Mouse (Mus musculus) hindbrain, embryonic 13.5 days (tissue): ENCODE results near the gene Agmat. TPM values are rescaled to one million over a fixed set of nuclear protein-coding genes. Genes with fewer than 3 reads are reported as not detected.

Source experiments
- ATAC-seq: fragments of 200-750 bp; cut with Nextera tagmentation; 2 replicates; pipeline ENCODE4 v1.8.0; 2017; ENCODE audit warnings: moderate TSS enrichment; ENCODE audit not compliant: low FRiP score
- H3K27ac ChIP-seq: fragments of 300-500 bp; sonication (generic); 2 replicates; pipeline ENCODE4 v1.5.1; 2015; ENCODE audit warnings: inconsistent platforms, mild to moderate bottlenecking, moderate library complexity
- H3K27me3 ChIP-seq: fragments of 300-500 bp; sonication (generic); 2 replicates; pipeline ENCODE4 v1.6.1; 2015; ENCODE audit warnings: mild to moderate bottlenecking, inconsistent platforms
- H3K36me3 ChIP-seq: fragments of 300-500 bp; sonication (generic); 2 replicates; pipeline ENCODE4 v1.6.1; 2015; ENCODE audit warnings: mild to moderate bottlenecking, inconsistent platforms
- H3K4me1 ChIP-seq: fragments of 300-500 bp; sonication (generic); replicated peaks from 2 replicates; pipeline ENCODE4 v1.6.1; 2015; ENCODE audit warnings: inconsistent platforms
- H3K4me2 ChIP-seq: fragments of 300-500 bp; sonication (generic); 2 replicates; pipeline ENCODE4 v1.6.1; 2015; ENCODE audit warnings: inconsistent platforms, mild to moderate bottlenecking, moderate library complexity
- H3K4me3 ChIP-seq: fragments of 300-500 bp; sonication (generic); 2 replicates; pipeline ENCODE4 v1.5.1; 2015; ENCODE audit warnings: mild to moderate bottlenecking, inconsistent platforms
- H3K9ac ChIP-seq: fragments of 300-500 bp; sonication (generic); 2 replicates; pipeline ENCODE4 v1.6.1; 2015; ENCODE audit warnings: mild to moderate bottlenecking, inconsistent platforms
- H3K9me3 ChIP-seq: fragments of 300-500 bp; sonication (generic); 2 replicates; pipeline ENCODE4 v1.6.1; 2016; ENCODE audit warnings: inconsistent platforms
- WGBS: fragments of 180-500 bp; shearing (Covaris S2); methylation state at CpG from one replicate; pipeline ENCODE4 v1.1.7; 2015; 5-methylcytosine and 5-hydroxymethylcytosine counted together
- polyA plus RNA-seq: library from polyadenylated mRNA; unstranded; fragments of >200 nt; fragmentation: Nextera tagmentation; extraction: Ambion mirVana; gene quantifications from 2 replicates; pipeline ENCODE4 v1.2.1, GENCODE M21; 2015

Gene Agmat
- polyA plus RNA-seq, 1 experiment from 2014 or later, result not detected

DNA sequence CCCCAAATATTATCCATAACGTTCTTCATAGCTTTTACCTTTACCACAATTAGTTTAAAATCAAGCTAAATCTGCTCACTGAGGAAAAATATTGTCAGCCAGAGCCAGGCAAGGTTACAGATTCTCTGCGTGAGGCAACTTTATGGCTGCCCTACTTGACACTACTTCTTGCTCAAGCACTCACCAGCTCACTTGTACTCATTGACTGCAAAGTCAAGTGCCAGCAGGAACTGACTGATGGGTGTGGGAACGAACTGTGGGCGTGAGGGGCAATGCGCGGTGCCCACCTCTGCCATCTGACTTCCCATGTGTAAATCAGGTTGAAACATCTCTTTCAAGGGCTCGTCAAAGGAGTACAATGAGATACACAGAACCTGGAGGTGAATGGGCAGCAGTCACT is 41.0 kb downstream of the Agmat start:
- no peak overlapping the region for H3K9ac ChIP-seq
- H3K27ac ChIP-seq, result no peak overlapping the region
- peaks cover 43% of the 10 kb centered on the region for H3K36me3 ChIP-seq
- H3K27me3 ChIP-seq, result no peaks in the 10 kb centered on the region
- 92% methylated on average over 7 of the region's 7 CpGs for WGBS
- ATAC-seq, result no peak
- no peak overlapping the region for H3K4me2 ChIP-seq
- H3K4me3 ChIP-seq, result no peak overlapping the region
- H3K4me1 ChIP-seq, result peaks cover 11% of the 10 kb centered on the region
- H3K9me3 ChIP-seq, result no peaks in the 10 kb centered on the region

- Histone ChIP-seq H3K27ac (peak overlapping the region; percentile 89), H3K36me3 (peaks cover 21% of the 10 kb centered on the region), H3K4me1 (peaks cover 20% of the 10 kb centered on the region), H3K9me3 (no peaks in the 10 kb centered on the region), H3K27me3 (no peaks in the 10 kb centered on the region), H3K4me2 (peak overlapping the region; percentile 85), H3K9ac (peak overlapping the region; percentile 95), H3K4me3 (peak overlapping the region; percentile 94)
- ATAC-seq, result no peak
- 54% methylated on average over 3 of the region's 3 CpGs for WGBS
These were observed 43.2 kb downstream of the Agmat start for GRCm38 (mm10) chr4:141789564-141790218.

GRCm38 (mm10) chr4:141790524-141790990 is 44.1 kb downstream of the Agmat start, which contains the start of gene Dnajc16:
Dnajc16 (minus strand) TSS chr4:141790931.
- Histone ChIP-seq H3K27me3 (no peaks in the 10 kb centered on the region), H3K4me3 (peak within 1 kb of the TSS; percentile 94), H3K9me3 (no peaks in the 10 kb centered on the region), H3K27ac (peak within 1 kb of the TSS; percentile 89), H3K9ac (peak within 1 kb of the TSS; percentile 95), H3K4me2 (peak within 1 kb of the TSS; percentile 85), H3K36me3 (peaks cover 13% of the 10 kb centered on the region), H3K4me1 (peaks cover 28% of the 10 kb centered on the region)
- peak; percentile 94 for ATAC-seq
- under 1% methylated on average over 41 of the region's 42 CpGs for WGBS

GRCm38 (mm10) chr4:141791486-141791885 is 45.0 kb downstream of the Agmat start:
- no peaks in the 10 kb centered on the region for H3K27me3 ChIP-seq
- peaks cover 34% of the 10 kb centered on the region for H3K4me1 ChIP-seq
- ATAC-seq, result no peak
- H3K9me3 ChIP-seq, result no peaks in the 10 kb centered on the region
- H3K4me2 ChIP-seq, result no peak overlapping the region
- WGBS, result 91% methylated on average over 7 of the region's 7 CpGs
- no peak overlapping the region for H3K9ac ChIP-seq
- H3K36me3 ChIP-seq, result peaks cover 8% of the 10 kb centered on the region
- peak overlapping the region; percentile 77; the same call in 1 of the 2 replicates for H3K27ac ChIP-seq
- H3K4me3 ChIP-seq, result no peak overlapping the region

DNA sequence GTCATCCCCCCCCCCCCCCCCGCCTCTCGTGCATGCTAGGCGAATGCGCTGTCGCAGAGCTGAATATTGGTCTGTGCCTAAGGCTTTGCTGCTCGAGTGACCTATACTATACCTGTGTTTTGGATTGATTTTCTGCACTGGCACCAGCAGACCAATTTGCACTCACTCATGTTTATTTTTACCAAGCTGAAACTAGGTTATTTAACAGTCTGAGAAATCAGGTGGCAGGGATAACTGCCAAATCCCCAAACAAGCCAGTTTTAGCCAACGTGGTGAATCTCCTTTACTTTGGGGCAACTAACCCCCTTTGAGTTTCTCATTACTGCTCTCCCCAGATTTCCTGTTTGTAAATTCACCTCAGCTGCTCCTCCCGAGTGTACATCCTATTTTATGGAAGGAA is 45.5 kb downstream of the Agmat start:
- Histone ChIP-seq H3K4me3 (no peak overlapping the region), H3K9ac (no peak overlapping the region), H3K27me3 (no peaks in the 10 kb centered on the region), H3K4me1 (peaks cover 35% of the 10 kb centered on the region), H3K9me3 (no peaks in the 10 kb centered on the region), H3K36me3 (peaks cover 8% of the 10 kb centered on the region), H3K27ac (no peak overlapping the region), H3K4me2 (no peak overlapping the region)
- no peak for ATAC-seq
- 94% methylated on average over 8 of the region's 8 CpGs for WGBS

GRCm38 (mm10) chr4:141792554-141793281 is 46.2 kb downstream of the Agmat start:
- peak overlapping the region; percentile 76 for H3K9ac ChIP-seq
- 11% methylated on average over 10 of the region's 10 CpGs for WGBS
- H3K36me3 ChIP-seq, result peaks cover 14% of the 10 kb centered on the region
- no peaks in the 10 kb centered on the region for H3K9me3 ChIP-seq
- H3K4me2 ChIP-seq, result peak overlapping the region; percentile 54
- H3K4me3 ChIP-seq, result peak overlapping the region; percentile 65
- ATAC-seq, result no peak
- H3K27ac ChIP-seq, result peak overlapping the region; percentile 94
- peaks cover 35% of the 10 kb centered on the region for H3K4me1 ChIP-seq
- no peaks in the 10 kb centered on the region for H3K27me3 ChIP-seq

GRCm38 (mm10) chr4:141793282-141794151 is 47.0 kb downstream of the Agmat start, which contains the start of gene Casp9:
Casp9 (plus strand) TSS chr4:141793612.
- Histone ChIP-seq H3K4me2 (peak within 1 kb of the TSS; percentile 54), H3K4me1 (peaks cover 35% of the 10 kb centered on the region), H3K27me3 (no peaks in the 10 kb centered on the region), H3K9ac (peak within 1 kb of the TSS; percentile 76), H3K36me3 (peaks cover 20% of the 10 kb centered on the region), H3K4me3 (peak within 1 kb of the TSS; percentile 65), H3K27ac (peak within 1 kb of the TSS; percentile 94), H3K9me3 (no peaks in the 10 kb centered on the region)
- WGBS, result under 1% methylated on average over 71 of the region's 80 CpGs
- ATAC-seq, result peak; percentile 60

DNA sequence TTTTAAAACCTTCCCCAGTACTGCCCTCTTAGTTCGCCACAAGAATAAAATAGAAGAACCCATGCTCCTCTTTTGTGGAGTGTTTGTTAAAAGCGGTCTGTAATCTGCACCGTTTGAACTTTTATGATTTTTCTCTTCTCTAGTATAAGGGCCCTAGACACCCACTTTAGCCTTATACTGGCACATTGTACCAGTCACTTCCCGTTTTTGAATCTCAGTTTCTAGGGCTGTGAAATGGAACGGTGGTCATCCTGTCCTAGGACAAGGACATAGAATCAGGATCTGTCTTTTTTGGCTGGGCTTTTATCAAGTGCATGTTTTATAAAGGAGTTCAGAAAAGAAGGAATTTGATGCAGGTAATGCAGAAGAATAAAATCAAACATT is 47.7 kb downstream of the Agmat start:
- H3K36me3 ChIP-seq, result peaks cover 22% of the 10 kb centered on the region
- H3K4me2 ChIP-seq, result peak overlapping the region; percentile 54
- peak overlapping the region; percentile 65 for H3K4me3 ChIP-seq
- no peaks in the 10 kb centered on the region for H3K27me3 ChIP-seq
- H3K9me3 ChIP-seq, result no peaks in the 10 kb centered on the region
- ATAC-seq, result no peak
- H3K9ac ChIP-seq, result peak overlapping the region; percentile 76
- 25% methylated on average over 5 of the region's 5 CpGs for WGBS
- peaks cover 35% of the 10 kb centered on the region for H3K4me1 ChIP-seq
- H3K27ac ChIP-seq, result peak overlapping the region; percentile 94

- Histone ChIP-seq H3K4me1 (peaks cover 25% of the 10 kb centered on the region), H3K36me3 (peaks cover 22% of the 10 kb centered on the region), H3K4me3 (no peak overlapping the region), H3K27ac (no peak overlapping the region), H3K9ac (no peak overlapping the region), H3K9me3 (no peaks in the 10 kb centered on the region), H3K27me3 (no peaks in the 10 kb centered on the region), H3K4me2 (no peak overlapping the region)
- ATAC-seq, result no peak
- 94% methylated on average over 7 of the region's 7 CpGs for whole genome bisulfite sequencing
These were observed 49.9 kb downstream of the Agmat start for GRCm38 (mm10) chr4:141796356-141796755.

- Histone ChIP-seq H3K27me3 (no peaks in the 10 kb centered on the region), H3K9ac (no peak overlapping the region), H3K4me1 (peaks cover 25% of the 10 kb centered on the region), H3K4me2 (no peak overlapping the region), H3K9me3 (no peaks in the 10 kb centered on the region), H3K4me3 (no peak overlapping the region), H3K36me3 (peaks cover 22% of the 10 kb centered on the region), H3K27ac (no peak overlapping the region)
- no peak for ATAC-seq
- whole genome bisulfite sequencing, result 89% methylated on average over 4 of the region's 4 CpGs
These were observed 50.5 kb downstream of the Agmat start for GRCm38 (mm10) chr4:141796954-141797353.

DNA sequence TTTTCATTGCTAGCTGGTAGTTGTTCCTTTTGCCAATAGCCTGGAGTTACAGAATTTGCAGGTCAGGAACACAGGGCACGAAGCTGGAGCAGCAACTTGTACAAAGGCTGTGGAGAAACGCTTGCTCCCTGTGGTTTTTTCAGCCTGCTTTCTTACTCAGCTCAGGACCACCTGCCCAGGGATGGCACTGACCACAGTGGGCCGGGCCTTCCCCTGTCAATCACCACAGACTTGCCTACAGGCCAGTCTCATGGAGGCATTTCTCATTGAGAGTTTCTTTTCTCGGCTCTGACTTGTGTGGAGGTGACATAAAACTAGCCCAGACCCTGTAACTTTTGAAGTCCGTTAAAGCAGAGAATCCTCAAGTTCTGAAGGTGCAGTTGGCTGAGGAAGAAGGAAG is 51.1 kb downstream of the Agmat start:
- Histone ChIP-seq H3K4me2 (no peak overlapping the region), H3K4me3 (no peak overlapping the region), H3K27ac (no peak overlapping the region), H3K36me3 (peaks cover 22% of the 10 kb centered on the region), H3K9ac (no peak overlapping the region), H3K27me3 (no peaks in the 10 kb centered on the region), H3K4me1 (peaks cover 25% of the 10 kb centered on the region), H3K9me3 (no peaks in the 10 kb centered on the region)
- WGBS, result 95% methylated on average over 5 of the region's 5 CpGs
- ATAC-seq, result no peak

GRCm38 (mm10) chr4:141804105-141804504 is 57.6 kb downstream of the Agmat start:
- Histone ChIP-seq H3K4me3 (no peak overlapping the region), H3K36me3 (peaks cover 65% of the 10 kb centered on the region), H3K9ac (no peak overlapping the region), H3K27me3 (no peaks in the 10 kb centered on the region), H3K9me3 (no peaks in the 10 kb centered on the region), H3K4me1 (no peaks in the 10 kb centered on the region), H3K27ac (no peak overlapping the region), H3K4me2 (no peak overlapping the region)
- ATAC-seq, result no peak
- 91% methylated on average over 4 of the region's 4 CpGs for WGBS
